Mouse (Mus musculus): ENCODE measurements around the gene Ankrd33b.

DNA sequence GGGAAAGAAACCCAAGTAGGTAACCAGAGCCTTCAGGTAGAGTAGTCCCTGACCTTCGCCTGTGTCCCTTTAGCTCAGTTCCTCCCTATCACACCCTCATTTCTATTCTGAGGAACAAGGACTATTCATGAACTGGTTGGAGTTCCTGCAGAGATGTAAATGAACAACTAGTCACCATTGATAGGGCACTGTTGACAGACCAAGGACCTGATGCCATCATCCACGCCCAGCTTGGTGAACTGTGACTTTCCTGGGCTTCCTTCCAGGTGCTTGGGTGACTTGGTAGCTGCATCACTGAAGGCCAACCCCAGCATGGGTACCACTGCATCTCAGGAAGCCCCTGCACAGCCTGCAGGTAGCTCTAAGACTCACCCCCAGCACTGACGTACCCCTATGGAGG is 85.2 kb downstream of the Ankrd33b start:
- TF ChIP-seq MAFK (IDR thresholded peaks at IDR 0.05; ENCODE audit: insufficient read depth, low read depth, low read length) (no peak), ZNF384 (IDR thresholded peaks at IDR 0.05; ENCODE audit: low read depth, low read length) (no peak), HCFC1 (IDR thresholded peaks at IDR 0.05; ENCODE audit: borderline replicate concordance, insufficient read depth, low read length) (no peak), CHD2 (IDR thresholded peaks at IDR 0.05; ENCODE audit: low read depth, low read length) (no peak), ZC3H11A (IDR thresholded peaks at IDR 0.05; ENCODE audit: borderline replicate concordance, low read depth, low read length) (no peak)

Data from ES-E14 (cell line).